Mouse (Mus musculus): ENCODE data around the gene Wdr73.

The Wdr73 gene

DNA sequence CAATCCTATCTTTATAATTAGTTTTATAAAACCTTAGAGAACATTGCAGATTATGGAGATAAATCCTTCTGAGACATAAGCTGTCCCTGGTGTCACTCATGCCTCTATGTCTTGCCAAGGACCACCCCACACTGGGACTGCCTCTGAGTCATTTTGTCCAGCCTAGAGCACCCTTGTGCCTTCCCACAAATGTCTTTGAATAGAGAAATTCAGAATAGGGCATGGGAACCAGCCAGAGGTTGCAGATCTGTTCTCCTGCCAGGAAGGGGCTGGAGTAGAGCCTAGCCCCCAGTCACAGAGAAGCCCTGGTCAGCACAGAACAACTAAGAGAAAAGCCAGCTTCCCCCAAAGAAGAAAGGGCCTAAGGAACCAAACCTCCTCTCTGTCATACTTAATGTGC is 45.8 kb downstream of the Wdr73 start:
- no peak for DNase-seq (ENCODE audit: low spot score in 2 of 2)

DNA sequence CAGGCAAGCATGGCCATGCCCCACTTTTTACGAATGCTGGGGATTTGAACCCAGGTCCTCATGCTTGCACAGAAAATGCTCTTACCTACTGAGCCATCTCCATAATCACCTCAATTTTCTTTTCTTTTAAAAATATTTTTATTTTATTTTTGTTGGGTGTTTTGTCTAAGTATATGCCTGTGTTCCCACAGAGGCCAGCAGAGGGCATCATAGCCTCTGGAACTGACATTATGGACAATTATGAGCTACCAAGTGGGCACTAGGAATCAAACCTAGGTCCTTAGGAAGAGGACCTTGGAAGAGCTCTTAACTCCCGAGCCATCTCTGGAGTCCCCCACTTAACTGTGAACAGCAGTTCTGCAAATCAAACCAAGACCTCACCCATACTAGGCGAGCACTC is 47.9 kb downstream of the Wdr73 start:
- no peak for DNase-seq (ENCODE audit: low spot score in 2 of 2)

DNA sequence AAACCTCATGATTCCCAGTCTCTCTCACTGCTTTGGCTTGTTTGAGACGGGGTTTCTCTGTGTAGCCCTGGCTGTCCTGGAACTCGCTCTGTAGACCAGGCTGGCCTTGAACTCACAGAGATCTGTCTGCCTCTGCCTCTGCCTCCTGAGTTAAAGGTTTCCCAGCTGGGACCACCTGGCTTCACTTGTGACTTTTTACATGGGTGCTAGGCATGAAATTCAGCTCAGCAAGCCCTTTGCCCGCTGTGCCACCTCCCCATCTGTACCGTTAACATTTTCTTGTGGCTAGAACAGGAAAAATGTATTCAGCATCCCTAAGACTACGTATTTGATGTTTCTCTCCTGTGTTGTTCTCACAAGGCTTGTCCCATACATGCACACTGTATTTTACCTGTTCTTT is 50.5 kb downstream of the Wdr73 start:
- DNase-seq (ENCODE audit: low spot score in 2 of 2) = no peak

DNA sequence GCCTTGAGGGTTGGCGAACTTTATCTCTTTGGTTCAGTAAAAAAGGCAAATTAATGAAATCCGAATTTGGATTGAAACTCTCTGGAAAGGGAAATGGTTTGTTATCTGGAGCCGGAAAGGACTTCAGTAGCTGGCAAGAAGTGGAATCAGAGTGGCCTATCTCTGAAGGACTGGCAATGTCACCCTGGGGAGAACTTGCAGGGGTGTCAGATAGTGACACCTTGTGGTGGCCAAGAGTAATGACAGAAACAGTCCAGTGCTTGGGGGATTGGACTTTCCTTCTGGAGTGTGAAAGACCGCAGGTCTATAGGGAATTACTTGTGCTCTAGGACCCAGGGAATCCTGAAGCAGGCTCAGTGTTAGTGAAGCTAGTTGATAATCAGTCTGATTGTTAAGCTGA is 51.4 kb downstream of the Wdr73 start:
- no peak for DNase-seq (ENCODE audit: low spot score in 2 of 2)

DNA sequence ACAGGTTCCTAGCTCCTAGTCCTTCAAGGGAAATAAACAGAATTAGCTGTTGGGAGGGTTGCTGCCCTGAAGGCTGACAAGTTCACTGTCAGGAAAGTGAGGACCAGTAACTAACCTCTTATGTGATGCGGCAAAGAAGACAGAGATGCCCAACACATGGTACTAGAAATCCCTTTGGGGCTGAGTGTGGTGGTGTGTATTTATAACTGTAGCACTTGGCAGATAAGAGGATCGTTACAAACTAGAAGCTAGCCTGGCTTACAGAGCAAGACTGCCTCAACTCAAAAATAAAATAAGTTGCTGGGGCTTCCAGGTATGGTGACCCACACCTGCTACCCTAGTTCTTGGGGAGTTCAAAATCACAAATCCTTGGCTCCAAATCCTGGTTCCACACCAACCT is 51.8 kb downstream of the Wdr73 start:
- no peak for DNase-seq (ENCODE audit: low spot score in 2 of 2)

DNA sequence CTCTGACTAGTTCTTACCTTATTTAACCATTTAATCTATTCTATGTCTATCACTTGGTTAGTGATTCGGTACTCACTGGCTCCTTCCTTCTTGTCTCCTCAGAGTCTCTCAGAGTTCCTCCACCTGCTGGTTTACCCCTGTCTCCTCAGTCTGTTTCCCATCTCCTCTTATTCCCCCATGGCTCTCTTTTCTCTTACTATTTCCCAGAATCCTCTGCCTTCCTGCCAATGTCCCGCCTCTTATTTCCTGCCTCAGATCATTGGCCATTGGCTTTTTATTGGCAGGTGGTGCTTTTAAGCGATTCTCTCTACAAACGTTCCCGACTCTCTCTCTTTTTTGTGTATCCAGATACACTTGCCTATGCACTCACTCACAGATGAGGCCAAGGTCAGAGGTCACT is 54.4 kb downstream of the Wdr73 start:
- no peak for DNase-seq (ENCODE audit: low spot score in 2 of 2)

DNA sequence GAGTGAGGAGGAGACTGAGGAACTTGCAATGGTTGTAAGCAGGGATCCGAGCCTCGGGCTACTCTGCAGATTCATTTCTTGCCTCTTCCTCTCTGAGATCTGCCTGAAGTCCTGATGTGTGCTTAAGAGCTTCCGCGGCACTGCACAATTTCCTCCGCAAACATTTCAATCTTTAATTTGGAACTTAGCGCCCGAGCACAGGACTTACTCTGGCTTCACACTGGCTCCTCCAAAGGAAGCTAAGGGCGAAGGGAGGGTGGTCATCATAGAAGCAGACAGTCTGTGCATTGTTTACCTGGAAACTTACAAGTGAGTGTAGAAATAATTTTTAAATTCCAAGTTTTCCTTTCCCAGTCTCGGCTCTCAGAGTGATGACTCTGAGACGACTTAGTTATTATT is 54.8 kb downstream of the Wdr73 start:
- DNase-seq (ENCODE audit: low spot score in 2 of 2) = no peak

DNA sequence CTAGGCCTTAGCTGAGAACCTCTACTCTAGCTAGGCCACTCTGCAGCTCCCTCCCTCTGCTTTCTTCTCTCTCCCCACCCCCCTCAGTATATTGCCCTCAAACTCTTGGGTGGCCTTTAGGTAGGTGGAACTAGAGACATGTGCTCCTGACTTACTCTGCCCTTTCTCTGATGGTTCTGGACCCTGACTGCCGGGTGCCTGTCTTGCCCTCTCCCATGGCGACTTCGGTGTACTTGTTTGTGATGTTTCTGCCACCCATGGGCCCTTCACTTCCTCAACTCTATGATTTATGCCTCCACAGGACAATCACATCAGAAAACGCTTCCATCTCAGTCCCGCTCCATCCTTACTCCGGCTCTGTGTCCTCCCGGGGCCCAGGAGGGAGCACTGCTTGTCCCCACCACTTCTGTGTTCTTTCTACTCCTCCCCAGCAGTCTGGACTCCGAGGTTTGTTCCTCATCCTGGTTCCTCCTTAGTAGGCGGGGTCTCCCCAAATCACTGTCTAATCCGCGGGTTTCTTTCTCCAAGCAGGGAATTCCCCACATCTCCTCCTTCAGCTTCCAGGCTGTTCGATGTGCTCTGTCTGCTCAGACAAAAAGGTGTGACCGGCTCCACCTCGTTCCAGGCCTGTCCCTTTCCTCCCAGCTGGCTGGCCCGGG is 55.3 kb downstream of the Wdr73 start:
- DNase-seq (ENCODE audit: low spot score in 2 of 2) = no peak

DNA sequence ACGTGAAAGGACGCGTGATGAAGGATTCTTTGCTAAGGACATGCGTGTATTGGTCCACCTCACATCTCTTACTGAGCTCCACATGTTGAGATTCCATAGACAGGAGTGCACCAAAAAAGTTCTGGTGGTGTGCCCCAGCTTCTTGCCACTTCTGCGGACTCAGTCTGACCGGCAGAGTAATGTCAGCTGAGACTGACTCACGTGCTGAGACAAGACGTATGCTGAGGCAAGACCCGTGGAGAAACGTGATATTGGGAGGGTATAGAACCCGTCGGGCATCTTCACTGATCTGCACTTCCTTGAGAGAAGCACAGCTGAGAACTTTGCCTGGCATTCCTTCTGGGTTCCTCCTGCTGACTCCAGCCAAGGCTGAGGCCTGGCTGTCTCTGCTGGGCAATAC is 56.4 kb downstream of the Wdr73 start:
- no peak for DNase-seq (ENCODE audit: low spot score in 2 of 2)

DNA sequence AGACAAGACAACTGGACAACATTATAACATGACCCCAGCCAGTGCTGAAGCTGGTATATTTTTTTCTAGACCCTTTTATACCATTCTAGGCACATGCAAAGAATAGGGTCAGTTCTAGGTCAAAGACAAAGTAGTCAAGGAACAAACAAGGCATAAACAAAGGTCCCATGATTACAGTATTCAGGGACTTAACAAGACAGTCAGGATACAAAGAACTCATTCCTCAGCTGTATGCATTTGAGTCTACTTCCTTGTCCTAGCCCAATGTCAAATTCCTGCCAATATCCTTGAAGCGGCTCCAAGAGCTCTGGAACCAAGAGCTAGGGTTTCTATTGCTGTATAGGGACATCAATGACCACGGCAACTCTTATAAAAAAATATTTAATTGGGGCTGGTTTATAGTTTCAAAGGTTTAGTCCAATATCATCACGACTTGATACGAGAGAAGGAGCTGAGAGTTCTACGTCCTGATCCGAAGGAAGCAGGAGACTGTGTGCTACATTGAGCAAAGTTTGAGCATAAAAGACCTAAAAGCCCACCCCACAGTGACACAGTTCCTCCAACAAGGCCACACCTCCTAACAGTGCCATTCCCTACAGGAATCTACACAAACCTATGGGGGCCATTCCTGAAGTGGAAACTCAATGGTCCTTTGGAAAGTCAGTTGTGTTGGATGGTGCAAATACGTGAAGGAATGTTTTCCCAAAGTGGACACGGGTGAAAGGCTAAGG is 57.0 kb downstream of the Wdr73 start:
- no peak for DNase-seq (ENCODE audit: low spot score in 2 of 2)

DNA sequence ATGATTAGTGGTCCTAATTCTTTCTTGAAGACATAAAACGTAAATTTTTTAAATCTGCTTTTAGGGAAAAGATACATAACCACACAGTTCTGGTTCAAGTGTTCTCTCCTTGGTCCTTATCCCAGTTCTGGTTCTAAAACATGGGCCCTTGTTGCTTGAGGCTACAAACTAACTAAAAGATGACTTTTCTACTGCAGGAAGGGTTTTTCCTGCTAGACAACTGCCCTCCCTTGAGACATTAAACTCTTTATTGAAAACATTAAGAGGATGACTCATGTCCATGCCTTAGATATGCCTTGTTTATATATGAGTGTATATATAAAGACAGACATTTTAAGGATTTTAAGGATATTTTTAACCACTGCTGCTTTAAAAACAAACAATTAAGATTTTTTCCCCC is 57.9 kb downstream of the Wdr73 start:
- no peak for DNase-seq (ENCODE audit: low spot score in 2 of 2)

DNA sequence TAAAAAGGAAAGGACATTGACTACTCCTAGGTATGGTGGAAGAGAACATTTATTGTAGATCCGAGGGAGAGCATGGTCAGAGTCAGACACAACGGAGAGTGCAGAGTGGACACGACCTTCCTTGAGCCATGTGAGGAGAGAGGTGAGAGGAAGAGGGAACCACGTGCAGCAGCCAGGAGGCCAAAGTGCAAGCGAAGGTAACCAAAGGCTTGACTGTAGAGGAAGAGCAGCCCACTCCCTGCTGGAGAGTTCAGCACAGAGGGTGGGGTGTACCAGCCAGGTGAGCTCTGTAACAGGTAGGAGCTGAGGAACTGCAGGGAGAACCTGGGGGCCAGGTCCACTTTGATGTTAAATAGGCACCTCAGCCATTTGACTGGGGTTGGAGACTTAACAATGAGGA is 58.9 kb downstream of the Wdr73 start:
- no peak for DNase-seq (ENCODE audit: low spot score in 2 of 2)

DNA sequence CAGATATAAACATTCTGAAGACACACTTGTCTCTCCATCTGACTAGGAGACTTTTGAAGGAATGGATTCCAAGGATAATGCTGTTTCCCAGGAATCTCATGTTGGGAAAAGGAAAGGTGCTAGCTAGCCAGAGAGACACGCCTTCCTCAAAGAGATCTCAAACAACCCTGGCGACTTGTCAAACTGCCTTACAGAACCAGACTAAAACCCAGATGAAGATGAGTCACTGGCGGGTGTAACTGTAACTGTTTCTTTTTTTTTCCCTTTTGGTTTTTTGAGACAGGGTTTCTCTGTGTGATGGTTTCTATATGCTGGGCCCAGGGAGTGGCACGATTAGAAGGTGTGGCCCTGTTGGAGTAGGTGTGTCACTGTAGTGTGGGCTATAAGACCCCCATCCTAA is 60.1 kb downstream of the Wdr73 start:
- DNase-seq (ENCODE audit: low spot score in 2 of 2) = no peak
